Mouse (Mus musculus) forebrain, postnatal 0 days (tissue): Measurements from ENCODE around the gene Sstr2. TPM values are rescaled to one million over a fixed set of nuclear protein-coding genes. Genes with fewer than 3 reads are reported as not detected.

Experiments used
- ATAC-seq: fragments of 200-750 bp; cut with Nextera tagmentation; 2 replicates; pipeline ENCODE4 v1.8.0; 2017; ENCODE audit warnings: mild to moderate bottlenecking, moderate library complexity
- DNase-seq: peaks from one replicate; pipeline ENCODE4 v3.0.0-alpha.2; 2015
- H3K27ac ChIP-seq: fragments of 300-500 bp; sonication (generic); 2 replicates; pipeline ENCODE4 v1.5.1; 2014; ENCODE audit warnings: low read depth, mild to moderate bottlenecking, antibody characterized with exemption, low read length, moderate library complexity, mixed read lengths
- H3K27me3 ChIP-seq: fragments of 300-500 bp; sonication (generic); 2 replicates; pipeline ENCODE4 v1.6.1; 2014; ENCODE audit warnings: mild to moderate bottlenecking, low read length, mixed read lengths; ENCODE audit not compliant: insufficient read depth
- H3K36me3 ChIP-seq: fragments of 300-500 bp; sonication (generic); 2 replicates; pipeline ENCODE4 v1.6.1; 2014; ENCODE audit warnings: mild to moderate bottlenecking, moderate library complexity; ENCODE audit not compliant: insufficient read depth
- H3K4me1 ChIP-seq: fragments of 300-500 bp; sonication (generic); 2 replicates; pipeline ENCODE4 v1.6.1; 2014; ENCODE audit warnings: antibody characterized with exemption; ENCODE audit not compliant: insufficient read depth
- H3K4me2 ChIP-seq: fragments of 300-500 bp; sonication (generic); 2 replicates; pipeline ENCODE4 v1.6.1; 2014; ENCODE audit warnings: low read depth, mild to moderate bottlenecking, moderate library complexity
- H3K4me3 ChIP-seq: fragments of 300-500 bp; sonication (generic); 2 replicates; pipeline ENCODE4 v1.5.1; 2014; ENCODE audit warnings: low read depth, low read length, mixed read lengths
- H3K9ac ChIP-seq: fragments of 300-500 bp; sonication (generic); 2 replicates; pipeline ENCODE4 v1.6.1; 2014; ENCODE audit warnings: mild to moderate bottlenecking
- H3K9me3 ChIP-seq: fragments of 300-500 bp; sonication (generic); 2 replicates; pipeline ENCODE4 v1.6.1; 2016; ENCODE audit warnings: low read length
- CTCF ChIP-seq: sonication (generic); IDR thresholded peaks from 2 replicates; pipeline ENCODE4 v1.5.1; 2016; ENCODE audit warnings: antibody characterized with exemption, control low read depth, low read depth
- WGBS: fragments of 180-500 bp; shearing (Covaris S2); extraction: QIAGEN DNeasy Blood & Tissue Kit; methylation state at CpG from one replicate; pipeline ENCODE4 v1.1.7; 2014; 5-methylcytosine and 5-hydroxymethylcytosine counted together
- polyA plus RNA-seq: library from polyadenylated mRNA; unstranded; fragments of >200 nt; fragmentation: Nextera tagmentation; extraction: Ambion mirVana; gene quantifications from 2 replicates; pipeline ENCODE4 v1.2.1, GENCODE M21; 2015
- total RNA-seq: library from RNA; depleted of rRNA; stranded (reverse); fragments of >200 nt; gene quantifications from 2 replicates; pipeline ENCODE4 v1.2.3, GENCODE M21; 2014

The Sstr2 gene
- total and polyA plus RNA-seq, 2 experiments from 2014 or later = 27.1 to 32.2 TPM

DNA sequence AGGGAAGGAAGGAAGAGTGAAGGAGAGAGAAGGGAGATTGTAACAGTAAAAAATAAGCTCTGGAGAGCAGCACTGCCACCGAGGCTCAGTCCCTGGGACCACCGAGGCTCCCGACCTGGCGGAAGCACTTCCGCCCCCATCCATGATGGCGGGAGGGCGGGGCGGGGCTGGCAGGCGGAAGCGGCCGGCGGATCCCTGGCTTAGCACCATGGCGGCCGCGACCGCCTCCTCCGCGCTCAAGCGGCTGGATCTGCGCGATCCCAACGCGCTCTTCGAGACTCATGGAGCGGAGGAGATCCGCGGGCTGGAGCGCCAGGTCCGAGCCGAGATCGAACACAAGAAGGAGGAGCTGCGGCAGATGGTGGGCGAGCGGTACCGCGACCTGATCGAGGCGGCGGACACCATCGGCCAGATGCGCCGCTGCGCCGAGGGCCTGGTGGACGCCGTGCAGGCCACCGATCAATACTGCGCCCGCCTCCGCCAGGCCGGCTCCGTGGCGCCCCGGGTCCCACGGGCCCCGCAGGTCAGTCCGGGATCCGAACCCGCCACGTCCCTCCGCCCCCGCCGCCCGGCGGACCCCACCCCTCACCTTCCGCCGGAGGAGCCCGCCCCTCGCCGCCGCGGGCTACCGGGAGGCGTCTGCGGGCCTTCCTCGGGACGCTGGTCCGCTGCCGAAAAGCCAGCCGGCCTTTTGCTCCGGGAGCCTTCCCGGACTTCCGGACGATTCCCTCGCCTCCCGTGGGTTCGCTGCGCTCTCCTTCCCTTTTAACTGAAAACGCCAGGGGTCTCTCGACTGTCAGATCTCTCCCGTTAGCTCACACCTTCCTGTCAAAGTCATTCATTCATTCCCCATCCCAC, 30.4 kb downstream of the Sstr2 start, which contains the start of gene Slc39a11:
Gene Slc39a11 (minus strand): TSS at position 727 of the 858 bp plus-strand sequence.
- Histone ChIP-seq H3K27me3 (no peaks in the 10 kb centered on the region), H3K4me2 (peak within 1 kb of the TSS; percentile 70), H3K4me1 (peaks cover 11% of the 10 kb centered on the region; the same call in 1 of the 2 replicates), H3K9me3 (no peaks in the 10 kb centered on the region), H3K36me3 (peaks cover 31% of the 10 kb centered on the region), H3K9ac (peak within 1 kb of the TSS; percentile 94), H3K27ac (peak within 1 kb of the TSS; percentile 91), H3K4me3 (peak within 1 kb of the TSS; percentile 71)
- DNase-seq = peak; percentile 83
- WGBS = 2% methylated on average over 87 of the region's 91 CpGs
- ATAC-seq = peak; percentile 86
- TF ChIP-seq CTCF = peak; percentile 40

DNA sequence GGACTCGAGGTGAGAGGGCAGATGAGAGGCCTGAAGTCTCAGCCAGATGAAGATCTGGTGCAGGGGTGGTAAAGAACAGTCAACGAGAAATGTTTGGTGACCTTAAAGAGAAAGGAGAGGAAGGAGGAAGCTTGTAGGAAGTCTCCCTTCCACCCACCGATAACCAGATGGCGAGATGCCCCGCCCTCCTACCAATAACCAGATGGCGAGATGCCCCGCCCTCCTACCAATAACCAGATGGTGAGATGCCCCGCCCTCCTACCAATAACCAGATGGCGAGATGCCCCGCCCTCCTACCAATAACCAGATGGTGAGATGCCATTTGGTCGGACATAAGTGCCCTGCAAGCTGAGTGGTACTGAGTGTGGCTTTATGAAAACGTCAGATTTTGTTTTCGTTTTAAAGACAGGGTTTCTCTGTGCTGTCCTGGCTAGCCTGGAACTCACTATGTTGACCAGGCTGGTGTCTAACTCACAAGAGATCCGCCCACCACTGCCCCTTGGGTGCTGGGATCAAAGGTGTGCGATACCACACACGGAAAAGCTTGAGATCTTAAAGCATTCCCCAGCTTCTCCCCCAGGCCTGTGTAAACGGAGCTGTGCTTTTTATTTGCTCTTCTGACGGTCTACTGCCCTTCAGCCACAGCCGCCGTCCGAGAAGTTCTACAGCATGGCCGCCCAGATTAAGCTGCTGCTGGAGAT, 32.2 kb downstream of the Sstr2 start:
- H3K4me2 ChIP-seq = no peak overlapping the region
- WGBS = 69% methylated on average over 22 of the region's 22 CpGs
- DNase-seq = no peak

DNA sequence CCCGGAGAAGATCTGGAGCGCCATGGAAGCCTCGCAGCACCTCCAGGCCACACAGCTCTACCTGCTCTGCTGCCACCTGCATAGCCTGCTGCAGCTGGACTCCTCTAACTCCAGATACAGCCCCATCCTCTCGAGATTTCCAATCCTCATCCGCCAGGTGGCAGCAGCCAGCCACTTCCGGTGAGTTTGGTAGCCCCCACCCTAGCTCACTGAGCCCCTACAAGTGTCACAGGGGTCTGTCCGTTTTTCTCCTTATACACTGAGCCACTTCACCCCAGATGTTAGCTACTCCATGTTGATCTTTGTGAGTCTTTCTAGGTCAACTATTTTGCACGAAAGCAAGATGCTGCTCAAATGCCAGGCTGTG, 32.7 kb downstream of the Sstr2 start:
- Histone ChIP-seq H3K4me2 (no peak overlapping the region), H3K9me3 (no peaks in the 10 kb centered on the region), H3K27me3 (no peaks in the 10 kb centered on the region), H3K4me1 (peaks cover 11% of the 10 kb centered on the region; the same call in 1 of the 2 replicates), H3K9ac (no peak overlapping the region), H3K4me3 (no peak overlapping the region), H3K27ac (no peak overlapping the region), H3K36me3 (peaks cover 54% of the 10 kb centered on the region)
- ATAC-seq (peak; percentile 52), DNase-seq (peak; percentile 75)
- WGBS = 47% methylated on average over 8 of the region's 8 CpGs
- TF ChIP-seq CTCF = peak; percentile 76

More for the DNA sequence above, 32.2 kb downstream of the Sstr2 start:
- no peak overlapping the region for H3K4me3 ChIP-seq
- H3K36me3 ChIP-seq = peaks cover 49% of the 10 kb centered on the region
- H3K4me1 ChIP-seq = peaks cover 11% of the 10 kb centered on the region; the same call in 1 of the 2 replicates
- no peak for TF ChIP-seq CTCF
- no peaks in the 10 kb centered on the region for H3K9me3 ChIP-seq
- no peak for ATAC-seq
- no peaks in the 10 kb centered on the region for H3K27me3 ChIP-seq
- no peak overlapping the region for H3K27ac ChIP-seq
- H3K9ac ChIP-seq = no peak overlapping the region

DNA sequence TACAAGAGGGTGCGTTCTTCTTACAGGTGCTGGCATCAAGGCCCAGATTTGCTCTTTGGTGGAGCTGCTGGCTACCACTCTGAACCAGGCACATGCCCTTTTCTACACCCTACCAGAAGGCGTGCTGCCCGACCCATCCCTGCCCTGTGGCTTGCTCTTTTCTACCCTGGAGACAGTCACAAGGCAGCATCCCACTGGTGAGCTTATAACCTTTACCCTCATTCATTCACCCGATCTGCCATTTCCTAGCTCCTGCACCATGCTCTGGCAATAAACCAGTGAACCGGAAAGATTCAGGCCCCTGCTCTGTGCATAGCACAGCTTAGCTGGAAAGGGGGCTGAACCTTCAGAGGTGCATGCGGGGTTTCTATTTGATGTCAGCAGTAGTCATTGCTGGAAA, 33.4 kb downstream of the Sstr2 start:
- Histone ChIP-seq H3K4me3 (no peak overlapping the region), H3K27ac (no peak overlapping the region), H3K4me1 (peaks cover 11% of the 10 kb centered on the region; the same call in 1 of the 2 replicates), H3K9me3 (no peaks in the 10 kb centered on the region), H3K27me3 (no peaks in the 10 kb centered on the region), H3K4me2 (no peak overlapping the region), H3K9ac (no peak overlapping the region), H3K36me3 (peaks cover 61% of the 10 kb centered on the region)
- no peak for TF ChIP-seq CTCF
- ATAC-seq (no peak), DNase-seq (no peak)
- 90% methylated on average over 6 of the region's 6 CpGs for WGBS

DNA sequence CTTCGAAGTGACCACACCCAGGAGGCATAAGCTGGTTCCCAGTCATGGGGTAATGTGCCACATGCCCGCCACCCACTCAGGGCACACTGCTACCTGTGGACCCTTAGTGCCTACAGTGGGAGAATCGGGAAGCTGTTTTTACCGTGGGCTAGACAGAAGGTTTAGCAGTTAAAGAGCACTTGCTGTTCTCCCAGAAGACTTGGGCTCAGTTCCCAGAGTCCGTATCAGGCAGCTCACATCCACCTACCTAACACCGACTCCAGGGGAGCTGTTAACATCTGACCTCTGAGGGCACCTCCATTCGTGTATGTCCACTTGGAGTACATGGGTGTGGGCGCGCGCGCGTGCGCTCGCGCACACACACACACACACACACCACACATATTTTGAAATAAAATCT, 35.0 kb downstream of the Sstr2 start:
- 92% methylated on average over 15 of the region's 15 CpGs for WGBS

DNA sequence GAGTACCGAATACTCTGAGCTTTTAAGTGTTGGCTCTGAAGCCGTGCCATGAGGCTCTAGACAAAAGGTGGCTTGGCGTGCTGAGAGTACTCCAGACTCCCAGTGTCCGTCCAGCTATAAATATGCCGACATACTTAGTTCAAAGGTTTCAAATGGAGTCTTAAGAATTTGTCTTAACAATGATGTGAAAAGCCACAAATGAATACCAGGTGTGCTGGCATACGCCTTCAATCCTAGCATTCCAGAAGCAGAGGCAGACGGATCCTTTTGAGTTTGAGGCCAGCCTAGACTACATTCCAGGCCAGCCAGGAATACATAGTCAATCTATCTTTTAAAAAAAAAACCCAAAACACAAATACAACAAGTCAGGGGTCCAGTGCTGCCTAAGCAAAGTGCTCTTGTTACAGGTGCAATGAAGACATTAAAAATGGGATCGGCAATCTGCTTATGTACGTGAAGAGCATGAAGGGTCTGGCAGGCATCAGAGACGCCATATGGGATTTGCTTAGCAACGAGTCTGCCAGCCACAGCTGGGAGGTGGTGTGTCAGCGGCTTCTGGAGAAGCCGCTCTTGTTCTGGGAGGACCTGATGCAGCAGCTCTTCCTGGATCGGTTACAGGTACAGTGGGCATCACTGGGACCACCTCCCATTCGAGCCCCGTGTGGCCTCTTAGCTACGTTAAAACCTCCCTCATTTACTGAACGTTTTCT, 35.6 kb downstream of the Sstr2 start:
- Histone ChIP-seq H3K27me3 (no peaks in the 10 kb centered on the region), H3K27ac (no peak overlapping the region), H3K4me2 (no peak overlapping the region), H3K9ac (no peak overlapping the region), H3K9me3 (no peaks in the 10 kb centered on the region), H3K36me3 (peaks cover 77% of the 10 kb centered on the region), H3K4me3 (no peak overlapping the region), H3K4me1 (peaks cover 5% of the 10 kb centered on the region; the same call in 1 of the 2 replicates)
- no peak for TF ChIP-seq CTCF
- 64% methylated on average over 18 of the region's 18 CpGs for WGBS
- DNase-seq (peak; percentile 64), ATAC-seq (no peak)

More for the DNA sequence above, 35.0 kb downstream of the Sstr2 start:
- H3K9me3 ChIP-seq = no peaks in the 10 kb centered on the region
- no peak overlapping the region for H3K4me2 ChIP-seq
- no peak overlapping the region for H3K27ac ChIP-seq
- no peak overlapping the region for H3K4me3 ChIP-seq
- ATAC-seq (no peak), DNase-seq (no peak)
- no peak for TF ChIP-seq CTCF
- H3K9ac ChIP-seq = no peak overlapping the region
- H3K36me3 ChIP-seq = peaks cover 73% of the 10 kb centered on the region
- no peaks in the 10 kb centered on the region for H3K27me3 ChIP-seq
- peaks cover 6% of the 10 kb centered on the region; the same call in 1 of the 2 replicates for H3K4me1 ChIP-seq
